Mouse (Mus musculus): ENCODE measurements around the gene Gm16427.
"Not testable (repeated sequence)": the region's sequence is repeated elsewhere in the genome, so short reads cannot be mapped to it uniquely, and the experiment has no call there.

Gm16427 gene

GRCm38 (mm10) chr5:93540100-93540499, at the start of gene Gm16427:
Gm16427 (minus strand) TSS chr5:93540200.
- DNase-seq = not testable (repeated sequence)
